Mouse (Mus musculus) spleen, adult 12 weeks (tissue): ENCODE data around the gene Pet2.

Experiments used
- DNase-seq: peaks from one replicate; pipeline ENCODE4 v3.0.0; 2022; ENCODE audit warnings: low spot score

Pet2 gene

GRCm38 (mm10) chrX:89409589-89409988 lies at the start of gene Pet2:
Gene Pet2, minus strand, starts transcription at chrX:89409689.
- DNase-seq = no peak
